Mouse (Mus musculus): ENCODE data around the gene Gm21954. TPM values are rescaled to one million over a fixed set of nuclear protein-coding genes. Genes with fewer than 3 reads are reported as not detected.
A peak's percentile ranks its signal among the peaks of the same experiment; 100 is the strongest.

The Gm21954 gene
- polyA plus RNA-seq, 1 experiment, result not detected

GRCm38 (mm10) chr3:55449148-55449547 lies 22.9 kb downstream of the Gm21954 start:
- H3K27ac ChIP-seq (ENCODE audit: insufficient read depth, low read length), result no peak overlapping the region
- 0 out of 2 replicates have a peak, but pooled peaks cover 2% of the 10 kb centered on the region for H3K4me1 ChIP-seq (ENCODE audit: control insufficient read depth, insufficient read depth, low read length)
- H3K4me3 ChIP-seq (ENCODE audit: insufficient read depth, low read length), result no peak overlapping the region
- no peak for TF ChIP-seq POLR2A (IDR thresholded peaks at IDR 0.05; ENCODE audit: low read depth, low read length)
- TF ChIP-seq CTCF (IDR thresholded peaks at IDR 0.05; ENCODE audit: borderline replicate concordance, insufficient read depth, low read length), result no peak

GRCm38 (mm10) chr3:55447486-55448460 lies 24.2 kb downstream of the Gm21954 start:
- Histone ChIP-seq H3K4me1 (ENCODE audit: control insufficient read depth, insufficient read depth, low read length) (0 out of 2 replicates have a peak, but pooled peaks cover 2% of the 10 kb centered on the region), H3K27ac (ENCODE audit: insufficient read depth, low read length) (peak overlapping the region; percentile 53; the same call in 1 of the 2 replicates), H3K4me3 (ENCODE audit: insufficient read depth, low read length) (no peak overlapping the region)
- TF ChIP-seq CTCF (IDR thresholded peaks at IDR 0.05; ENCODE audit: borderline replicate concordance, insufficient read depth, low read length) (no peak), POLR2A (IDR thresholded peaks at IDR 0.05; ENCODE audit: low read depth, low read length) (no peak)

- H3K27ac ChIP-seq (ENCODE audit: insufficient read depth, low read length), result no peak overlapping the region
- no peak overlapping the region for H3K4me3 ChIP-seq (ENCODE audit: insufficient read depth, low read length)
- 0 out of 2 replicates have a peak, but pooled peaks cover 2% of the 10 kb centered on the region for H3K4me1 ChIP-seq (ENCODE audit: control insufficient read depth, insufficient read depth, low read length)
- TF ChIP-seq POLR2A (IDR thresholded peaks at IDR 0.05; ENCODE audit: low read depth, low read length), result no peak
- no peak for TF ChIP-seq CTCF (IDR thresholded peaks at IDR 0.05; ENCODE audit: borderline replicate concordance, insufficient read depth, low read length)
These were observed 25.3 kb downstream of the Gm21954 start for GRCm38 (mm10) chr3:55446681-55447080.

GRCm38 (mm10) chr3:55443725-55444124 lies 28.3 kb downstream of the Gm21954 start:
- no peak overlapping the region for H3K27ac ChIP-seq (ENCODE audit: insufficient read depth, low read length)
- no peak for TF ChIP-seq POLR2A (IDR thresholded peaks at IDR 0.05; ENCODE audit: low read depth, low read length)
- no peak for TF ChIP-seq CTCF (IDR thresholded peaks at IDR 0.05; ENCODE audit: borderline replicate concordance, insufficient read depth, low read length)
- peaks cover 8% of the 10 kb centered on the region for H3K4me1 ChIP-seq (ENCODE audit: control insufficient read depth, insufficient read depth, low read length)
- no peak overlapping the region for H3K4me3 ChIP-seq (ENCODE audit: insufficient read depth, low read length)

GRCm38 (mm10) chr3:55443271-55443670 lies 28.7 kb downstream of the Gm21954 start:
- Histone ChIP-seq H3K4me3 (ENCODE audit: insufficient read depth, low read length) (no peak overlapping the region), H3K4me1 (ENCODE audit: control insufficient read depth, insufficient read depth, low read length) (peaks cover 8% of the 10 kb centered on the region), H3K27ac (ENCODE audit: insufficient read depth, low read length) (no peak overlapping the region)
- TF ChIP-seq POLR2A (IDR thresholded peaks at IDR 0.05; ENCODE audit: low read depth, low read length) (no peak), CTCF (IDR thresholded peaks at IDR 0.05; ENCODE audit: borderline replicate concordance, insufficient read depth, low read length) (no peak)

GRCm38 (mm10) chr3:55442012-55442645 lies 29.9 kb downstream of the Gm21954 start:
- no peak overlapping the region for H3K27ac ChIP-seq (ENCODE audit: insufficient read depth, low read length)
- TF ChIP-seq POLR2A (IDR thresholded peaks at IDR 0.05; ENCODE audit: low read depth, low read length) (no peak), CTCF (IDR thresholded peaks at IDR 0.05; ENCODE audit: borderline replicate concordance, insufficient read depth, low read length) (no peak)
- H3K4me1 ChIP-seq (ENCODE audit: control insufficient read depth, insufficient read depth, low read length), result peaks cover 6% of the 10 kb centered on the region
- H3K4me3 ChIP-seq (ENCODE audit: insufficient read depth, low read length), result no peak overlapping the region

- Histone ChIP-seq H3K4me3 (ENCODE audit: insufficient read depth, low read length) (no peak overlapping the region), H3K27ac (ENCODE audit: insufficient read depth, low read length) (no peak overlapping the region), H3K4me1 (ENCODE audit: control insufficient read depth, insufficient read depth, low read length) (peaks cover 7% of the 10 kb centered on the region)
- TF ChIP-seq POLR2A (IDR thresholded peaks at IDR 0.05; ENCODE audit: low read depth, low read length) (no peak), CTCF (IDR thresholded peaks at IDR 0.05; ENCODE audit: borderline replicate concordance, insufficient read depth, low read length) (no peak)
These were observed 31.7 kb downstream of the Gm21954 start for GRCm38 (mm10) chr3:55440342-55440741.

GRCm38 (mm10) chr3:55438824-55439446 lies 33.1 kb downstream of the Gm21954 start:
- H3K27ac ChIP-seq (ENCODE audit: insufficient read depth, low read length), result no peak overlapping the region
- peaks cover 9% of the 10 kb centered on the region for H3K4me1 ChIP-seq (ENCODE audit: control insufficient read depth, insufficient read depth, low read length)
- TF ChIP-seq CTCF (IDR thresholded peaks at IDR 0.05; ENCODE audit: borderline replicate concordance, insufficient read depth, low read length) (no peak), POLR2A (IDR thresholded peaks at IDR 0.05; ENCODE audit: low read depth, low read length) (no peak)
- no peak overlapping the region for H3K4me3 ChIP-seq (ENCODE audit: insufficient read depth, low read length)

- no peak overlapping the region for H3K4me3 ChIP-seq (ENCODE audit: insufficient read depth, low read length)
- TF ChIP-seq CTCF (IDR thresholded peaks at IDR 0.05; ENCODE audit: borderline replicate concordance, insufficient read depth, low read length) (no peak), POLR2A (IDR thresholded peaks at IDR 0.05; ENCODE audit: low read depth, low read length) (no peak)
- peak overlapping the region; percentile 23; the same call in 1 of the 2 replicates for H3K27ac ChIP-seq (ENCODE audit: insufficient read depth, low read length)
- peaks cover 8% of the 10 kb centered on the region for H3K4me1 ChIP-seq (ENCODE audit: control insufficient read depth, insufficient read depth, low read length)
These were observed 37.7 kb downstream of the Gm21954 start for GRCm38 (mm10) chr3:55434276-55434675.
